Mouse (Mus musculus): ENCODE measurements around the gene Ajm1.
"Not testable (repeated sequence)": the region's sequence is repeated elsewhere in the genome, so short reads cannot be mapped to it uniquely, and the experiment has no call there.

DNA sequence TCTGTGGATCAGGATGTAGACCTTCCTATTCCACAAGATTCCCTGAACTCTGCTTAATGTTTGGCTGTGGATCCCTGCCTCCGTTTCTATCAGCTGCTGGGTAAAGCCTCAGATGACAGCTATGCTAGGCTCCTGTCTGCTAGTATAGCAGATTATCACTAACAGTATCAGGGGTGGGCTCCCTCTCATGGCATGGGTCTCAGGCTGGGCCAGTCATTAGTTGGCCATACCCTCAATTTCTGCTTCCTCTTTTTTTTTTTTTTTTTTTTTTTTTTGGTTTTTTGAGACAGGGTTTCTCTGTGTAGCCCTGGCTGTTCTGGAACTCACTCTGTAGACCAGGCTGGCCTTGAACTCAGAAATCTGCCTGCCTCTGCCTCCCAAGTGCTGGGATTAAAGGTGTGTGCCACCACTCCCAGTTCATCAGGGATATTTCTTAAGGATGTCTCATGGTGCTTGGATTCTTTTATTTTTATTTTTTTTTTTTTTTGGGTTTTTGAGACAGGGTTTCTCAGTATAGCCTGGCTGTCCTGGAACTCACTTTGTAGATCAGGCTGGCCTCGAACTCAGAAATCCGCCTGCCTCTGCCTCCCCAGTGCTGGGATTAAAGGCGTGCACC is 28.3 kb downstream of the Ajm1 start:
- not testable (repeated sequence) for TF ChIP-seq CTCF (conservative IDR thresholded peaks at IDR 0.05; ENCODE audit: low read length); POU5F1 (IDR thresholded peaks at IDR 0.05; ENCODE audit: borderline replicate concordance, low read length)

Data from E14TG2a.4 (cell line).